ENCODE assay signal across 24 mouse cellular contexts in genomic region chr5:37805291-37805690, GRCm38 (mm10). TPM values are rescaled to one million over a fixed set of nuclear protein-coding genes. Genes with fewer than 3 reads are reported as not detected.
DNase-seq lines count a peak whose midpoint lies in the region; ATAC-seq and TF ChIP-seq lines count a peak whose summit lies in the region.
"Had no signal": no experiment of that assay in that cellular context is flagged by ENCODE, and none has a peak within 500 bp of the region (broad histone marks: within the 10 kb centered on the region; RNA-seq: fewer than 3 reads in every experiment).

No protein-coding gene starts in this region.

- intact Hi-C loops in heart, postnatal 10 days (cut with DNase I) = no loop called here
- intact Hi-C loops in heart, postnatal 25 days (cut with DNase I) = no loop called here

- ATAC-seq in embryonic facial prominence, embryonic 13.5 days (ENCODE audit: insufficient number of reproducible peaks, insufficient read depth, low FRiP score, low TSS enrichment, low read depth) = no peak
- no peak for ATAC-seq in heart, embryonic 13.5 days (ENCODE audit: extremely low read depth, insufficient number of reproducible peaks, low FRiP score, low TSS enrichment)
- ATAC-seq in heart, embryonic 15.5 days (replicated peaks; ENCODE audit: insufficient number of reproducible peaks, insufficient read depth, low FRiP score, low read depth) = peak; percentile 43; the same call in 1 of the 2 replicates
- ATAC-seq in heart, postnatal 0 days (ENCODE audit: insufficient read depth, low read depth) = peak; percentile 79
- ATAC-seq: activated CD4-positive, CD25-positive, alpha-beta regulatory T cell, adult 4 months; CD4-positive, CD25-positive, alpha-beta regulatory T cell, adult 4 months; forebrain, embryonic 13.5 days; forebrain, embryonic 15.5 days; Patski had no signal

- TF ChIP-seq CTCF in heart, postnatal 0 days (IDR thresholded peaks at IDR 0.05; ENCODE audit: low read depth) = no peak

- WGBS in embryonic facial prominence, embryonic 13.5 days = 87% methylated on average over 6 of the region's 6 CpGs
- WGBS in embryonic facial prominence, embryonic 10.5 days = 90% methylated on average over 6 of the region's 6 CpGs
- 55% methylated on average over 6 of the region's 6 CpGs for WGBS in heart, embryonic 13.5 days
- 53% methylated on average over 6 of the region's 6 CpGs for WGBS in heart, embryonic 15.5 days
- 44% methylated on average over 6 of the region's 6 CpGs for WGBS in heart, postnatal 0 days

- H3K9ac ChIP-seq in embryonic facial prominence, embryonic 13.5 days = no peak overlapping the region
- no peak overlapping the region for H3K9ac ChIP-seq in heart, embryonic 13.5 days
- no peak overlapping the region for H3K9ac ChIP-seq in heart, embryonic 15.5 days
- no peak overlapping the region for H3K9ac ChIP-seq in heart, postnatal 0 days (replicated peaks; ENCODE audit: low read depth, low read length)
- H3K9ac ChIP-seq: forebrain, embryonic 13.5 days; forebrain, embryonic 15.5 days had no signal

- no peak overlapping the region for H3K4me2 ChIP-seq in embryonic facial prominence, embryonic 13.5 days
- no peak overlapping the region for H3K4me2 ChIP-seq in heart, embryonic 13.5 days
- H3K4me2 ChIP-seq in heart, embryonic 15.5 days = no peak overlapping the region
- H3K4me2 ChIP-seq in heart, postnatal 0 days (ENCODE audit: low read depth, low read length) = no peak overlapping the region
- H3K4me2 ChIP-seq: forebrain, embryonic 13.5 days; forebrain, embryonic 15.5 days had no signal

- H3K4me3 ChIP-seq in embryonic facial prominence, embryonic 13.5 days = no peak overlapping the region
- H3K4me3 ChIP-seq in embryonic facial prominence, embryonic 10.5 days = no peak overlapping the region
- H3K4me3 ChIP-seq in heart, embryonic 13.5 days = no peak overlapping the region
- H3K4me3 ChIP-seq in heart, embryonic 15.5 days = no peak overlapping the region
- no peak overlapping the region for H3K4me3 ChIP-seq in heart, postnatal 0 days (ENCODE audit: low read depth, low read length)
- H3K4me3 ChIP-seq: forebrain, embryonic 13.5 days; forebrain, embryonic 15.5 days had no signal

- H3K36me3 ChIP-seq in embryonic facial prominence, embryonic 13.5 days = no peaks in the 10 kb centered on the region
- no peaks in the 10 kb centered on the region for H3K36me3 ChIP-seq in embryonic facial prominence, embryonic 10.5 days (replicated peaks)
- no peaks in the 10 kb centered on the region for H3K36me3 ChIP-seq in heart, embryonic 13.5 days
- no peaks in the 10 kb centered on the region for H3K36me3 ChIP-seq in heart, embryonic 15.5 days
- no peaks in the 10 kb centered on the region for H3K36me3 ChIP-seq in heart, postnatal 0 days (replicated peaks; ENCODE audit: control insufficient read depth, insufficient read depth, low read length)
- H3K36me3 ChIP-seq: forebrain, embryonic 15.5 days; G1E had no signal

- no peaks in the 10 kb centered on the region for H3K27me3 ChIP-seq in embryonic facial prominence, embryonic 13.5 days
- peaks cover 25% of the 10 kb centered on the region for H3K27me3 ChIP-seq in embryonic facial prominence, embryonic 10.5 days (replicated peaks; ENCODE audit: low read depth, poor library complexity, severe bottlenecking)
- H3K27me3 ChIP-seq in heart, embryonic 13.5 days (replicated peaks) = peaks cover 13% of the 10 kb centered on the region; the same call in 1 of the 2 replicates
- H3K27me3 ChIP-seq in heart, embryonic 15.5 days = peaks cover 5% of the 10 kb centered on the region; the same call in 1 of the 2 replicates
- 0 out of 2 replicates have a peak, but pooled peaks cover 14% of the 10 kb centered on the region for H3K27me3 ChIP-seq in heart, postnatal 0 days (ENCODE audit: control insufficient read depth, insufficient read depth, low read length)

- peaks cover 15% of the 10 kb centered on the region for H3K4me1 ChIP-seq in embryonic facial prominence, embryonic 13.5 days
- H3K4me1 ChIP-seq in embryonic facial prominence, embryonic 10.5 days = peaks cover 3% of the 10 kb centered on the region; the same call in 1 of the 2 replicates
- peaks cover 14% of the 10 kb centered on the region for H3K4me1 ChIP-seq in heart, embryonic 13.5 days
- peaks cover 11% of the 10 kb centered on the region; the same call in 1 of the 2 replicates for H3K4me1 ChIP-seq in heart, embryonic 15.5 days (replicated peaks)
- no peaks in the 10 kb centered on the region for H3K4me1 ChIP-seq in heart, postnatal 0 days (ENCODE audit: control insufficient read depth, insufficient read depth)
- H3K4me1 ChIP-seq: forebrain, embryonic 13.5 days; forebrain, embryonic 15.5 days had no signal

- peak overlapping the region; percentile 78; the same call in 1 of the 2 replicates for H3K27ac ChIP-seq in embryonic facial prominence, embryonic 13.5 days
- H3K27ac ChIP-seq in embryonic facial prominence, embryonic 10.5 days (replicated peaks) = no peak overlapping the region
- H3K27ac ChIP-seq in heart, embryonic 13.5 days (replicated peaks) = peak overlapping the region; percentile 68
- H3K27ac ChIP-seq in heart, embryonic 15.5 days = no peak overlapping the region; the same call in 1 of the 2 replicates
- H3K27ac ChIP-seq in heart, postnatal 0 days (ENCODE audit: low read depth) = no peak overlapping the region
- H3K27ac ChIP-seq: forebrain, embryonic 13.5 days; forebrain, embryonic 15.5 days had no signal

- TF ChIP-seq EP300 in heart, postnatal 0 days (IDR thresholded peaks at IDR 0.05; ENCODE audit: low read depth) = no peak

- no peak for DNase-seq in embryonic facial prominence, embryonic 10.5 days (ENCODE audit: low spot score)
- DNase-seq in heart, postnatal 10 days = no peak
- no peak for DNase-seq in heart, postnatal 25 days (ENCODE audit: low spot score)
- DNase-seq in heart, postnatal 0 days (ENCODE audit: low spot score) = no peak
- no peak for DNase-seq in heart, adult 11 months
- DNase-seq: adrenal gland, adult 8-10 months; adrenal gland, postnatal 14 days; adrenal gland, postnatal 36 days; B cell, adult 2 months; cerebellum, adult 11-12 months; cerebellum, adult 2 months; cerebellum, adult 9-10 months; cerebellum, postnatal 10 days; cerebellum, postnatal 25 days had no signal

- no peaks in the 10 kb centered on the region for H3K9me3 ChIP-seq in embryonic facial prominence, embryonic 13.5 days
- H3K9me3 ChIP-seq in embryonic facial prominence, embryonic 10.5 days = no peaks in the 10 kb centered on the region
- H3K9me3 ChIP-seq in heart, embryonic 13.5 days = no peaks in the 10 kb centered on the region
- H3K9me3 ChIP-seq in heart, embryonic 15.5 days (replicated peaks) = no peaks in the 10 kb centered on the region
- H3K9me3 ChIP-seq in heart, postnatal 0 days (replicated peaks; ENCODE audit: control insufficient read depth, low read length) = no peaks in the 10 kb centered on the region
- H3K9me3 ChIP-seq: forebrain, embryonic 13.5 days; forebrain, embryonic 15.5 days had no signal

RNA-seq across cellular contexts. Expression of gene Msx1, which starts 19.1 kb away (rescaled TPM):
- polyA plus RNA-seq in embryonic facial prominence, embryonic 13.5 days (2015; fragmentation: Nextera tagmentation; extraction: Ambion mirVana) = 519 and 586 TPM in 2 replicates
- 333 and 362 TPM in 2 replicates for polyA plus RNA-seq in embryonic facial prominence, embryonic 10.5 days (2016; fragmentation: Nextera tagmentation; extraction: Ambion mirVana)
- polyA plus RNA-seq in heart, embryonic 13.5 days (2015; fragmentation: Nextera tagmentation; extraction: Ambion mirVana) = 8.6 and 10.3 TPM in 2 replicates
- total RNA-seq in heart, postnatal 10 days (2021) = 1 to 10 TPM; 5.8 to 6.2 TPM
- 8.6 and 8.9 TPM in 2 replicates for polyA plus RNA-seq in heart, embryonic 15.5 days (2015; fragmentation: Nextera tagmentation; extraction: Ambion mirVana)
- 1 to 10 TPM; 4.0 to 5.1 TPM for total RNA-seq in heart, postnatal 25 days (2021)
- total RNA-seq in heart, postnatal 0 days (2014; rRNA removed; ENCODE audit: low replicate concordance) = 7.8 and 15.4 TPM in 2 replicates
- 4.4 and 4.6 TPM in 2 replicates for polyA plus RNA-seq in heart, postnatal 0 days (2015; fragmentation: Nextera tagmentation; extraction: Ambion mirVana)
- total RNA-seq: CH12.LX, G1E had no signal
- polyA plus RNA-seq: CD4-positive, CD25-positive, alpha-beta regulatory T cell, adult 4 months; G1E had no signal

Comparison
In these comparisons a context has a peak if more than half of its experiments do, and no peak if none do; other contexts are left out.
1. ATAC-seq: peak in heart, embryonic 15.5 days (single experiment) and heart, postnatal 0 days (single experiment); none in embryonic facial prominence, embryonic 13.5 days (single experiment) and heart, embryonic 13.5 days (single experiment).
2. H3K27ac ChIP-seq: peak in embryonic facial prominence, embryonic 13.5 days (single experiment) and heart, embryonic 13.5 days (single experiment); none in embryonic facial prominence, embryonic 10.5 days (single experiment), heart, embryonic 15.5 days (single experiment) and heart, postnatal 0 days (single experiment).
3. RNA of gene Msx1, which starts 19.1 kb away (polyA plus RNA-seq): 519 to 586 TPM in embryonic facial prominence, embryonic 13.5 days and 333 to 362 TPM in embryonic facial prominence, embryonic 10.5 days; 8.6 to 8.9 TPM in heart, embryonic 15.5 days, 8.6 to 10.3 TPM in heart, embryonic 13.5 days and 4.4 to 4.6 TPM in heart, postnatal 0 days; every median in the first group is over 10 times any median in the second.